Mouse (Mus musculus): Measurements from ENCODE around the gene Stxbp5l.

Stxbp5l gene

GRCm38 (mm10) chr16:37384821-37385344, at the start of gene Stxbp5l:
Gene Stxbp5l, minus strand, starts transcription at chr16:37384962.
- H3K27me3 ChIP-seq (ENCODE audit: control insufficient read depth, insufficient read depth, low read length, poor library complexity, severe bottlenecking) = peaks cover 2% of the 10 kb centered on the region
- no peaks in the 10 kb centered on the region for H3K36me3 ChIP-seq (ENCODE audit: control insufficient read depth, insufficient read depth, low read length, poor library complexity, severe bottlenecking)
- peak; percentile 7 for DNase-seq (ENCODE audit: low read depth, low spot score)

GRCm38 (mm10) chr16:37433418-37434204, 48.8 kb upstream of the Stxbp5l start:
- no peak for DNase-seq (ENCODE audit: low read depth, low spot score)
- no peaks in the 10 kb centered on the region for H3K27me3 ChIP-seq (ENCODE audit: control insufficient read depth, insufficient read depth, low read length, poor library complexity, severe bottlenecking)
- H3K36me3 ChIP-seq (ENCODE audit: control insufficient read depth, insufficient read depth, low read length, poor library complexity, severe bottlenecking) = no peaks in the 10 kb centered on the region

- Histone ChIP-seq H3K27me3 (ENCODE audit: control insufficient read depth, insufficient read depth, low read length, poor library complexity, severe bottlenecking) (no peaks in the 10 kb centered on the region), H3K36me3 (ENCODE audit: control insufficient read depth, insufficient read depth, low read length, poor library complexity, severe bottlenecking) (no peaks in the 10 kb centered on the region)
- DNase-seq (ENCODE audit: low read depth, low spot score) = no peak
Observed at GRCm38 (mm10) chr16:37425434-37425833, 40.7 kb upstream of the Stxbp5l start.

GRCm38 (mm10) chr16:37422874-37423273, 38.1 kb upstream of the Stxbp5l start:
- Histone ChIP-seq H3K36me3 (ENCODE audit: control insufficient read depth, insufficient read depth, low read length, poor library complexity, severe bottlenecking) (no peaks in the 10 kb centered on the region), H3K27me3 (ENCODE audit: control insufficient read depth, insufficient read depth, low read length, poor library complexity, severe bottlenecking) (no peaks in the 10 kb centered on the region)
- DNase-seq (ENCODE audit: low read depth, low spot score) = no peak

- no peak for DNase-seq (ENCODE audit: low read depth, low spot score)
- H3K27me3 ChIP-seq (ENCODE audit: control insufficient read depth, insufficient read depth, low read length, poor library complexity, severe bottlenecking) = no peaks in the 10 kb centered on the region
- no peaks in the 10 kb centered on the region for H3K36me3 ChIP-seq (ENCODE audit: control insufficient read depth, insufficient read depth, low read length, poor library complexity, severe bottlenecking)
Observed at GRCm38 (mm10) chr16:37421851-37422250, 37.1 kb upstream of the Stxbp5l start.

- Histone ChIP-seq H3K36me3 (ENCODE audit: control insufficient read depth, insufficient read depth, low read length, poor library complexity, severe bottlenecking) (no peaks in the 10 kb centered on the region), H3K27me3 (ENCODE audit: control insufficient read depth, insufficient read depth, low read length, poor library complexity, severe bottlenecking) (no peaks in the 10 kb centered on the region)
- no peak for DNase-seq (ENCODE audit: low read depth, low spot score)
Observed at GRCm38 (mm10) chr16:37420512-37420911, 35.8 kb upstream of the Stxbp5l start.

GRCm38 (mm10) chr16:37405536-37405935, 20.8 kb upstream of the Stxbp5l start:
- H3K36me3 ChIP-seq (ENCODE audit: control insufficient read depth, insufficient read depth, low read length, poor library complexity, severe bottlenecking) = no peaks in the 10 kb centered on the region
- no peak for DNase-seq (ENCODE audit: low read depth, low spot score)
- no peaks in the 10 kb centered on the region for H3K27me3 ChIP-seq (ENCODE audit: control insufficient read depth, insufficient read depth, low read length, poor library complexity, severe bottlenecking)

GRCm38 (mm10) chr16:37404922-37405321, 20.2 kb upstream of the Stxbp5l start:
- no peak for DNase-seq (ENCODE audit: low read depth, low spot score)
- Histone ChIP-seq H3K27me3 (ENCODE audit: control insufficient read depth, insufficient read depth, low read length, poor library complexity, severe bottlenecking) (no peaks in the 10 kb centered on the region), H3K36me3 (ENCODE audit: control insufficient read depth, insufficient read depth, low read length, poor library complexity, severe bottlenecking) (no peaks in the 10 kb centered on the region)

GRCm38 (mm10) chr16:37389964-37390363, 5.2 kb upstream of the Stxbp5l start:
- Histone ChIP-seq H3K36me3 (ENCODE audit: control insufficient read depth, insufficient read depth, low read length, poor library complexity, severe bottlenecking) (no peaks in the 10 kb centered on the region), H3K27me3 (ENCODE audit: control insufficient read depth, insufficient read depth, low read length, poor library complexity, severe bottlenecking) (no peaks in the 10 kb centered on the region; the same call in 1 of the 2 replicates)
- DNase-seq (ENCODE audit: low read depth, low spot score) = no peak

GRCm38 (mm10) chr16:37389201-37389905, 4.6 kb upstream of the Stxbp5l start:
- no peak for DNase-seq (ENCODE audit: low read depth, low spot score)
- H3K27me3 ChIP-seq (ENCODE audit: control insufficient read depth, insufficient read depth, low read length, poor library complexity, severe bottlenecking) = no peaks in the 10 kb centered on the region; the same call in 1 of the 2 replicates
- H3K36me3 ChIP-seq (ENCODE audit: control insufficient read depth, insufficient read depth, low read length, poor library complexity, severe bottlenecking) = no peaks in the 10 kb centered on the region

- peaks cover 2% of the 10 kb centered on the region for H3K27me3 ChIP-seq (ENCODE audit: control insufficient read depth, insufficient read depth, low read length, poor library complexity, severe bottlenecking)
- H3K36me3 ChIP-seq (ENCODE audit: control insufficient read depth, insufficient read depth, low read length, poor library complexity, severe bottlenecking) = no peaks in the 10 kb centered on the region
- DNase-seq (ENCODE audit: low read depth, low spot score) = no peak
Observed at GRCm38 (mm10) chr16:37384369-37384768, 393 bp downstream of the Stxbp5l start.

- Histone ChIP-seq H3K27me3 (ENCODE audit: control insufficient read depth, insufficient read depth, low read length, poor library complexity, severe bottlenecking) (peaks cover 2% of the 10 kb centered on the region), H3K36me3 (ENCODE audit: control insufficient read depth, insufficient read depth, low read length, poor library complexity, severe bottlenecking) (no peaks in the 10 kb centered on the region)
- DNase-seq (ENCODE audit: low read depth, low spot score) = no peak
Observed at GRCm38 (mm10) chr16:37383426-37383825, 1.3 kb downstream of the Stxbp5l start.

- Histone ChIP-seq H3K36me3 (ENCODE audit: control insufficient read depth, insufficient read depth, low read length, poor library complexity, severe bottlenecking) (no peaks in the 10 kb centered on the region), H3K27me3 (ENCODE audit: control insufficient read depth, insufficient read depth, low read length, poor library complexity, severe bottlenecking) (no peaks in the 10 kb centered on the region; the same call in 1 of the 2 replicates)
- no peak for DNase-seq (ENCODE audit: low read depth, low spot score)
Observed at GRCm38 (mm10) chr16:37372716-37373115, 12.0 kb downstream of the Stxbp5l start.

- Histone ChIP-seq H3K27me3 (ENCODE audit: control insufficient read depth, insufficient read depth, low read length, poor library complexity, severe bottlenecking) (no peaks in the 10 kb centered on the region; the same call in 1 of the 2 replicates), H3K36me3 (ENCODE audit: control insufficient read depth, insufficient read depth, low read length, poor library complexity, severe bottlenecking) (no peaks in the 10 kb centered on the region)
- no peak for DNase-seq (ENCODE audit: low read depth, low spot score)
Observed at GRCm38 (mm10) chr16:37367426-37367825, 17.3 kb downstream of the Stxbp5l start.

GRCm38 (mm10) chr16:37363958-37364357, 20.8 kb downstream of the Stxbp5l start:
- H3K36me3 ChIP-seq (ENCODE audit: control insufficient read depth, insufficient read depth, low read length, poor library complexity, severe bottlenecking) = no peaks in the 10 kb centered on the region
- no peak for DNase-seq (ENCODE audit: low read depth, low spot score)
- no peaks in the 10 kb centered on the region; the same call in 1 of the 2 replicates for H3K27me3 ChIP-seq (ENCODE audit: control insufficient read depth, insufficient read depth, low read length, poor library complexity, severe bottlenecking)
